Mouse (Mus musculus): ENCODE results near the gene Fam219b. TPM values are rescaled to one million over a fixed set of nuclear protein-coding genes. Genes with fewer than 3 reads are reported as not detected.

Fam219b gene
- polyA plus RNA-seq, 1 experiment from 2014 or later = 4.6 TPM

DNA sequence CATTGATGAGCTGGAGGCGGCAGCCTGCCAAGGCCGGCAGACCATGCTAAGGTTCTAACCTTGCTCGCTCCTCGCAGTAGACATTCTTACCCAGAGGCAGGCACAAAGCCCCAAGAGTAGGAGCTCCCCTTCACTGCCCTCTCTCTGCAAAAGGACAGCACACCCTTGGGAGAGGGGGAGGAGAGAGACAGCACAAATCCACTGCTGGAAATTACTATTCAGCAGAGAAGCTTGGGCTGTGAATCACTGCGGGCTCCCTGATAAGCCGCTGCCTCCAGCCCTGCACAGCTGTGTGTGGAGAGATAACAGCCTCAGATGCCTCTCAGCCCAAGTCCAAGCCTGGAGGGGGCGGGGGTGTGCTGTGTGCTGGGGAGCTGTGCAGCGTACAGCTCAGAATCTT lies 31.6 kb upstream of the Fam219b start:
- Histone ChIP-seq H3K4me1 (ENCODE audit: insufficient read depth) (peaks cover 29% of the 10 kb centered on the region), H3K9ac (replicated peaks) (no peak overlapping the region), H3K4me3 (ENCODE audit: low read depth, low read length) (peak overlapping the region; percentile 17; the same call in 1 of the 2 replicates), H3K27ac (ENCODE audit: low read depth) (no peak overlapping the region), H3K4me2 (ENCODE audit: low read depth, low read length) (peak overlapping the region; percentile 52), H3K27me3 (ENCODE audit: insufficient read depth, low read length) (peaks cover 52% of the 10 kb centered on the region), H3K36me3 (replicated peaks; ENCODE audit: insufficient read depth, low read length) (no peaks in the 10 kb centered on the region), H3K9me3 (ENCODE audit: low read length) (no peaks in the 10 kb centered on the region)
- ATAC-seq (peak; percentile 97), DNase-seq (peak; percentile 82)
- TF ChIP-seq CTCF (IDR thresholded peaks at IDR 0.05; ENCODE audit: low read depth) (peak; percentile 30; the same call in 1 of the 2 replicates), EP300 (IDR thresholded peaks at IDR 0.05; ENCODE audit: low read depth) (peak; percentile 96)
- WGBS (ENCODE audit: insufficient replicate concordance) = 2% methylated on average over 8 of the region's 8 CpGs

DNA sequence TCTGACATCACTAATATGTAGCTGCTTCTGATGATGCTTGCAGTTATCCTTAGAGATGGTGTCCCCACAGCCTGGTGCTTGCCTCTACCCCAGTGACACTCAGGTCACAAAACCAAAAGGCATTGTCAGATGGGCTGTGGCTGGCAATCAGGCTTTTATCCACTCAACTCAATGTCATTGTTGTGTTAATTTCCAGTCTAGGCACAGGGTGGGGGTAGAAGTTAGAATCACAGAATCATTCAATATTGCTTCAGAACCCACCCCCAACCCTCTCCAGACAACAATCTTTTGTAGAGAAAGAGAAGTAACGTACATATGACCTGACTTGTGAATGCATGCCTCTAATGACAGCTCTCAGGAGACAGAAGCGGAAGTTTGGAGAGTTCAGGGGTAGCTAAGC lies 26.8 kb upstream of the Fam219b start:
- Histone ChIP-seq H3K4me2 (ENCODE audit: low read depth, low read length) (no peak overlapping the region), H3K27me3 (ENCODE audit: insufficient read depth, low read length) (peaks cover 4% of the 10 kb centered on the region), H3K9ac (replicated peaks) (no peak overlapping the region), H3K4me1 (ENCODE audit: insufficient read depth) (peaks cover 7% of the 10 kb centered on the region), H3K9me3 (ENCODE audit: low read length) (no peaks in the 10 kb centered on the region), H3K36me3 (replicated peaks; ENCODE audit: insufficient read depth, low read length) (no peaks in the 10 kb centered on the region), H3K4me3 (ENCODE audit: low read depth, low read length) (no peak overlapping the region), H3K27ac (ENCODE audit: low read depth) (no peak overlapping the region)
- ATAC-seq = no peak
- 58% methylated on average over 2 of the region's 2 CpGs for WGBS (ENCODE audit: insufficient replicate concordance)
- DNase-seq = no peak
- TF ChIP-seq EP300 (IDR thresholded peaks at IDR 0.05; ENCODE audit: low read depth) (no peak), CTCF (IDR thresholded peaks at IDR 0.05; ENCODE audit: low read depth) (no peak)

DNA sequence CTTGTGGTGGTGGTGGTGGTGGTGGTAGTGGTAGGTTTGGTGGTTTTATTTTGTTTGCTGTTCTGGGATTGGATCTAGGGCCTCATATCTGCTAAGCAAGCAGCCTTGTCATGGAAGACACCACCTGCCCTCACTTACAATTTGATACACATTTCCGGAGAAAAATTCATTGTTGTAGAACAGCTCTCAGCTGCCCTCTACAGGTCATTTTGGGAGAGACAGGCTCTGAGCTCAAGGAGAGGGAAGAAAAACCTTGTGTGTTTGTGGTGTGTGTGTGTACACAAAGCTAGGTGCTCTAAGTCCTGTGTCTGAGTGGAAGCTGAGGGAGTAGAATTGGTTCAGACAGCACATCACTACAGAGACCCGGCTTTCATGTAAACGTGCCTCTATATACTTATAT lies 20.2 kb upstream of the Fam219b start:
- ATAC-seq = no peak
- H3K27ac ChIP-seq (ENCODE audit: low read depth) = no peak overlapping the region

DNA sequence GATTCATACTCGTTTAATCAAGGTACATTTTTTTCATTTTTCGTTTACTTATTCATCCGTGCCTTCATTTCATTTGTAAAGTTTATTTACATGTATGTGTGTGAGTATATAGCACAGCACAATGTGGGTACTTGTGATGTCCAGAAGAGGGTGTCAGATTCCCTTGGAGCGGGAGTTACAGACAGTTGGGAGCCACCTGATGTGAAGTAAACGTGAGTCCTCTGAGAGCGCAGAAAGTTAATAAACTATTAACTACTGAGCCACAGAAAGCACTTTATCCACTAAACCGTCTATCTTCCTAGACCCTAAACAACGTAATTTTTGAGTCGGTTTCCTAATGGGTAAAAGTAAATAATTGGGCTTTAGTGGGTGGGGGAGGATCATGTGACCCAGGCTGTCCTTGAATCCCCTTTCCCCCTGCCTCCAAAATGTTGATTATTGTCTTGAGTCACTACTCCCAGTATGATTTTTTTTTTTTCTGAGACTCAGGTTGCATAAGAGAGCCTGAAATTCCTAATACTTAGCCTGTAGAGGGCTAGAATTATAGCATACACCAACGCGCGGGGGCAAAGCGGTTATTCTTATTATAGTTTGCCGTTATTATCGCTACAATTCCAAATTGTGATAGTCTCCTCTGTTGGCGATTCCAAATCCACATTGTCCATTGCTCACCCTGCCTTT lies 16.8 kb upstream of the Fam219b start:
- Histone ChIP-seq H3K4me2 (ENCODE audit: low read depth, low read length) (peak overlapping the region; percentile 88), H3K27ac (ENCODE audit: low read depth) (peak overlapping the region; percentile 99), H3K9me3 (ENCODE audit: low read length) (no peaks in the 10 kb centered on the region), H3K4me3 (ENCODE audit: low read depth, low read length) (peak overlapping the region; percentile 97), H3K9ac (replicated peaks) (peak overlapping the region; percentile 98), H3K4me1 (ENCODE audit: insufficient read depth) (peaks cover 26% of the 10 kb centered on the region), H3K27me3 (ENCODE audit: insufficient read depth, low read length) (no peaks in the 10 kb centered on the region), H3K36me3 (replicated peaks; ENCODE audit: insufficient read depth, low read length) (no peaks in the 10 kb centered on the region)
- DNase-seq (no peak), ATAC-seq (peak; percentile 11; the same call in 1 of the 2 replicates)
- 26% methylated on average over 16 of the region's 16 CpGs for WGBS (ENCODE audit: insufficient replicate concordance)
- no peak for TF ChIP-seq CTCF (IDR thresholded peaks at IDR 0.05; ENCODE audit: low read depth)
- no peak for TF ChIP-seq EP300 (IDR thresholded peaks at IDR 0.05; ENCODE audit: low read depth)

More for the DNA sequence above, 20.2 kb upstream of the Fam219b start:
- no peaks in the 10 kb centered on the region for H3K27me3 ChIP-seq (ENCODE audit: insufficient read depth, low read length)
- no peak for TF ChIP-seq EP300 (IDR thresholded peaks at IDR 0.05; ENCODE audit: low read depth)
- peak; percentile 91 for TF ChIP-seq CTCF (IDR thresholded peaks at IDR 0.05; ENCODE audit: low read depth)
- peaks cover 8% of the 10 kb centered on the region for H3K4me1 ChIP-seq (ENCODE audit: insufficient read depth)
- H3K36me3 ChIP-seq (replicated peaks; ENCODE audit: insufficient read depth, low read length) = no peaks in the 10 kb centered on the region
- 9% methylated on average over 3 of the region's 3 CpGs for WGBS (ENCODE audit: insufficient replicate concordance)
- H3K4me3 ChIP-seq (ENCODE audit: low read depth, low read length) = no peak overlapping the region
- H3K4me2 ChIP-seq (ENCODE audit: low read depth, low read length) = no peak overlapping the region
- DNase-seq = peak; percentile 81
- H3K9me3 ChIP-seq (ENCODE audit: low read length) = no peaks in the 10 kb centered on the region
- no peak overlapping the region for H3K9ac ChIP-seq (replicated peaks)

DNA sequence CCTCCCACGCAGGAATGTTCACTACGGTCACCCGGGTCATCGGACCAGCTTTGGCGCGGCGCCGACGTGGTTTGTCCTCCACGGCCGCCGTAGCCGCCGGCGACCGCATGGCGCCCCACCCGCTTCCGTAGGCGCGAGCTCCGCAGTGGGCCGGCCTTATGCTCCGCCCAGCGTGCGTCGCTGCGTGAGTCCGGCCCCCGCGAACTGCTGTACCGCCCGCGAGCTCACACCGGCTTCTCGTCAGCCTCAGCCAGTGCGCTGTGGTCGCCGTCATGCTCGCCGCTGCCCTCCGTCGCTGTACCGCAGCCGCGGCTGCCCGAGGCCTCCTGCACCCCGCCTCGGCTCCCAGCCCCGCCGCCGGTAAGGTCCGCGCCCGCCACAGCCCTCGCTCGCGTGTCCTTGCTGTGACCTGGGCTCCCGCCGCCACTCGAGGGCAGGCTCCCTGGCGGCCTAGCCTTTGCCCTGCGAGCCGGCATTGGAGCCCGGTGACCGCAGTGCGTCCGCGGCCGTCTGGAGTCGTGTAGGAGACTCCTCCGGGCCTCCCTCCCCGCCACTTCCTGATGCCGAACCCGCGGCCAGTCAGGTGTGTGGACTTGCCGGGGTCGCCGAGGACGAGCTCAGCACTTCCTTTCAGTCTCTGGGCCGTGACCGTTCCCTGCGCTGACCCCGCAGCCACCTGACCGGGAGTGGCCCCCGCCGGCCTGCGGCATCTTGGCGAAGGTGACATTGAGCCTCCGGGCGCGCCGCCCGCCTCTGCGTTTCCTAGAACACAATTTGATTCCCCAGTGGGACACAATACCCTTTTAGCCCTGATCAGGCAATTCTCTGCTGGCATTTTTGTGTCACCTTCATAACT lies 16.0 kb upstream of the Fam219b start, which contains the start of gene Cox5a:
Cox5a (plus strand) TSS at position 219 of the 856 bp plus-strand sequence.
- H3K36me3 ChIP-seq (replicated peaks; ENCODE audit: insufficient read depth, low read length) = no peaks in the 10 kb centered on the region
- no peak; the same call in 1 of the 2 replicates for TF ChIP-seq EP300 (IDR thresholded peaks at IDR 0.05; ENCODE audit: low read depth)
- peak; percentile 28 for TF ChIP-seq CTCF (IDR thresholded peaks at IDR 0.05; ENCODE audit: low read depth)
- peaks cover 30% of the 10 kb centered on the region for H3K4me1 ChIP-seq (ENCODE audit: insufficient read depth)
- ATAC-seq (peak; percentile 98), DNase-seq (peak; percentile 95)
- H3K9ac ChIP-seq (replicated peaks) = peak within 1 kb of the TSS; percentile 98
- WGBS (ENCODE audit: insufficient replicate concordance) = under 1% methylated on average over 92 of the region's 95 CpGs
- peak within 1 kb of the TSS; percentile 88 for H3K4me2 ChIP-seq (ENCODE audit: low read depth, low read length)
- H3K27me3 ChIP-seq (ENCODE audit: insufficient read depth, low read length) = no peaks in the 10 kb centered on the region
- H3K9me3 ChIP-seq (ENCODE audit: low read length) = no peaks in the 10 kb centered on the region
- peak within 1 kb of the TSS; percentile 97 for H3K4me3 ChIP-seq (ENCODE audit: low read depth, low read length)
- peak within 1 kb of the TSS; percentile 99 for H3K27ac ChIP-seq (ENCODE audit: low read depth)

All from liver, postnatal 0 days (tissue).